Mouse (Mus musculus) CH12.LX (cell line): Measurements from ENCODE around the gene Fam72a. TPM values are rescaled to one million over a fixed set of nuclear protein-coding genes. Genes with fewer than 3 reads are reported as not detected.

Source experiments
- DNase-seq: peaks from one replicate; pipeline ENCODE4 v3.0.0-alpha.2; 2013; ENCODE audit errors: extremely low read depth
- H3K27ac ChIP-seq: 2 replicates; pipeline ENCODE4 v1.5.1; 2012; ENCODE audit warnings: low read depth, mild to moderate bottlenecking, control low read depth, moderate library complexity; ENCODE audit not compliant: insufficient read depth
- H3K27me3 ChIP-seq: replicated peaks from 2 replicates; pipeline ENCODE3; 2012; ENCODE audit warnings: inconsistent platforms
- H3K36me3 ChIP-seq, 2 experiments: replicated peaks in 1 of 2; 2 replicates each; pipeline versions ENCODE3 to v1.6.1; 2012; ENCODE audit warnings: inconsistent platforms in 1 of 2, low read length in 1 of 2, mild to moderate bottlenecking in 1 of 2, mixed read lengths in 1 of 2, moderate library complexity in 1 of 2; ENCODE audit not compliant: control insufficient read depth in 1 of 2, insufficient read depth in 1 of 2
- H3K4me1 ChIP-seq, 2 experiments: 2 replicates each; pipeline ENCODE4 v1.6.1; 2012; ENCODE audit warnings: inconsistent platforms in 1 of 2, moderate library complexity in 1 of 2; ENCODE audit not compliant: insufficient read depth in 2 of 2, control insufficient read depth in 1 of 2
- H3K4me2 ChIP-seq: 2 replicates; pipeline ENCODE4 v1.6.1; 2012; ENCODE audit warnings: low read depth, mild to moderate bottlenecking, control low read depth; ENCODE audit not compliant: poor library complexity, insufficient read depth, severe bottlenecking
- H3K4me3 ChIP-seq, 3 experiments: fragments of 150-350 bp in 1 of 3; sonication (generic) in 1 of 3; replicated peaks in 1 of 3; 2 replicates each; pipeline versions ENCODE3 to v1.5.1; 2011 to 2012; ENCODE audit warnings: low read depth in 2 of 3, low read length in 2 of 3, mild to moderate bottlenecking in 2 of 3, moderate library complexity in 2 of 3, control low read depth in 1 of 3, improper control_type of control experiment in 1 of 3, inconsistent platforms in 1 of 3, mixed read lengths in 1 of 3; ENCODE audit not compliant: poor library complexity in 1 of 3
- H3K79me2 ChIP-seq: replicated peaks from 2 replicates; pipeline ENCODE4 v1.6.1; 2012; ENCODE audit warnings: mild to moderate bottlenecking, moderate library complexity; ENCODE audit not compliant: control insufficient read depth, poor library complexity, insufficient read depth, severe bottlenecking; ENCODE audit errors: extremely low read depth
- H3K9ac ChIP-seq: 2 replicates; pipeline ENCODE4 v1.6.1; 2012; ENCODE audit warnings: low read depth, mild to moderate bottlenecking, control low read depth, moderate library complexity; ENCODE audit not compliant: insufficient read depth
- H3K9me3 ChIP-seq: replicated peaks from 2 replicates; pipeline ENCODE3; 2012; ENCODE audit warnings: low read length, inconsistent platforms, mixed read lengths
- CHD1 ChIP-seq: IDR thresholded peaks from 2 replicates; pipeline ENCODE4 v1.6.1; 2012; ENCODE audit warnings: low read depth, low read length, improper control_type of control experiment, inconsistent platforms
- CHD2 ChIP-seq: IDR thresholded peaks from 2 replicates; pipeline ENCODE4 v1.6.1; 2011; ENCODE audit warnings: low read length, improper control_type of control experiment
- EP300 ChIP-seq: IDR thresholded peaks from 2 replicates; pipeline ENCODE4 v1.6.1; 2011; ENCODE audit warnings: low read length, improper control_type of control experiment
- ETS1 ChIP-seq: conservative IDR thresholded peaks from 2 replicates; pipeline ENCODE4 v1.6.1; 2012; ENCODE audit warnings: low read depth, mild to moderate bottlenecking, inconsistent platforms, low read length, improper control_type of control experiment, moderate library complexity
- JUN ChIP-seq: IDR thresholded peaks from 2 replicates; pipeline ENCODE4 v1.6.1; 2011; ENCODE audit warnings: low read depth, mild to moderate bottlenecking, low read length, improper control_type of control experiment, moderate library complexity; ENCODE audit not compliant: insufficient read depth
- JUND ChIP-seq: conservative IDR thresholded peaks from 2 replicates; pipeline ENCODE4 v1.6.1; 2011; ENCODE audit warnings: low read depth, low read length, improper control_type of control experiment
- POLR2AphosphoS2 ChIP-seq: IDR thresholded peaks from 2 replicates; pipeline ENCODE4 v1.6.1; 2011; ENCODE audit warnings: low read depth, low read length, improper control_type of control experiment
- RAD21 ChIP-seq: IDR thresholded peaks from 2 replicates; pipeline ENCODE4 v1.6.1; 2011; ENCODE audit warnings: low read depth, mild to moderate bottlenecking, low read length, improper control_type of control experiment, moderate library complexity
- SIN3A ChIP-seq: IDR thresholded peaks from 2 replicates; pipeline ENCODE4 v1.6.1; 2012; ENCODE audit warnings: low read length, improper control_type of control experiment, inconsistent platforms
- TBP ChIP-seq: conservative IDR thresholded peaks from 2 replicates; pipeline ENCODE4 v1.6.1; 2011; ENCODE audit warnings: low read depth, low read length, improper control_type of control experiment
- USF1 ChIP-seq: IDR thresholded peaks from 2 replicates; pipeline ENCODE4 v1.6.1; 2014; ENCODE audit warnings: low read depth, mild to moderate bottlenecking, inconsistent platforms, low read length, improper control_type of control experiment
- USF2 ChIP-seq: conservative IDR thresholded peaks from 2 replicates; pipeline ENCODE4 v1.6.1; 2011; ENCODE audit warnings: low read depth, low read length, improper control_type of control experiment
- ZMIZ1 ChIP-seq: IDR thresholded peaks from 2 replicates; pipeline ENCODE4 v1.6.1; 2012; ENCODE audit warnings: low read depth, mild to moderate bottlenecking, inconsistent platforms, low read length, improper control_type of control experiment
- dilution Hi-C: fragments of 300-500 bp; cut with MboI; formaldehyde crosslinking; loops from 2 replicates; pipeline ENCODE4 v1.14.3; 2020; ENCODE audit warnings: low sequenced_read_pairs; ENCODE audit not compliant: extremely low pct_unique_long_range_greater_than_20kb, extremely low pct_ligation_motif_present
- in situ Hi-C: fragments of 300-500 bp; cut with MboI; formaldehyde crosslinking; loops from 3 replicates; pipeline ENCODE4 v1.14.3; 2019; ENCODE audit warnings: low sequenced_read_pairs, low pct_ligation_motif_present, low pct_unique_long_range_greater_than_20kb, mixed read lengths
- polyA plus RNA-seq: library from polyadenylated mRNA; unstranded; fragments of >175 nt; gene quantifications from 2 replicates; pipeline ENCODE4 v1.2.1, GENCODE M21; 2012; ENCODE audit warnings: low read depth; ENCODE audit not compliant: insufficient read length
- total RNA-seq, 2 experiments: library from RNA; depleted of rRNA; stranded (reverse); fragments of 300-350 nt in 1 of 2; fragments of >200 nt in 1 of 2; gene quantifications; 2 replicates each; pipeline ENCODE4 v1.2.3; 2012 to 2014

The Fam72a gene
- total and polyA plus RNA-seq, 3 experiments: 10.5 to 22.4 (median 19.1) TPM

DNA sequence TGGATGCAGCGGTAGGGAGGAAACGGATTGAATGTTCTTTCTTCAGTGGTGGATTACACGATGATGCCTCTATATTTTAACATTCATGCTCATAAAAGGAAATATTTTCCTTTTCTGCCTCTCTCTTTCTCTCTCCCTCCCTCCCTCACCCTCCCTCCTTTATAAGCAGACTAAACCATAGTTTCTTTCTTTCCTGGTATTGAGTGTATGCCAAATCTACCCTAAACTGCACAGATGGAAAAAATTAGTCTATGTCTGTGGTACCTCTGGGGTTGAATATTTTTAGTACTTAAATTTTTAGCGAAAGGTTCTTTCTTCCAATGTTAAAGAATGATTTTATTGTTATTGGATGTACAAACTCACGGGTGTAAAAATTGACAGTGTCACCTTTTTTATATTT lies 14.2 kb downstream of the Fam72a start:
- DNase-seq: no peak
- Histone ChIP-seq H3K4me2 (no peak overlapping the region), H3K4me3 (no peak overlapping the region), H3K27ac (no peak overlapping the region), H3K4me1 (peaks cover 0 to 19% of the 10 kb centered on the region in 2 experiments; a peak in 2 of 4 replicates), H3K36me3 (peaks cover 9 to 52% of the 10 kb centered on the region in 2 experiments), H3K79me2 (no peaks in the 10 kb centered on the region), H3K9ac (no peak overlapping the region), H3K9me3 (no peaks in the 10 kb centered on the region), H3K27me3 (no peaks in the 10 kb centered on the region)
- dilution Hi-C loops (no loop called here), in situ Hi-C loops (no loop called here)
- TF ChIP-seq JUND: peak; percentile 77
- no peak for TF ChIP-seq SIN3A
- 0 out of 2 replicates have a peak, but pooled peaks have one; percentile 13 for TF ChIP-seq JUN

DNA sequence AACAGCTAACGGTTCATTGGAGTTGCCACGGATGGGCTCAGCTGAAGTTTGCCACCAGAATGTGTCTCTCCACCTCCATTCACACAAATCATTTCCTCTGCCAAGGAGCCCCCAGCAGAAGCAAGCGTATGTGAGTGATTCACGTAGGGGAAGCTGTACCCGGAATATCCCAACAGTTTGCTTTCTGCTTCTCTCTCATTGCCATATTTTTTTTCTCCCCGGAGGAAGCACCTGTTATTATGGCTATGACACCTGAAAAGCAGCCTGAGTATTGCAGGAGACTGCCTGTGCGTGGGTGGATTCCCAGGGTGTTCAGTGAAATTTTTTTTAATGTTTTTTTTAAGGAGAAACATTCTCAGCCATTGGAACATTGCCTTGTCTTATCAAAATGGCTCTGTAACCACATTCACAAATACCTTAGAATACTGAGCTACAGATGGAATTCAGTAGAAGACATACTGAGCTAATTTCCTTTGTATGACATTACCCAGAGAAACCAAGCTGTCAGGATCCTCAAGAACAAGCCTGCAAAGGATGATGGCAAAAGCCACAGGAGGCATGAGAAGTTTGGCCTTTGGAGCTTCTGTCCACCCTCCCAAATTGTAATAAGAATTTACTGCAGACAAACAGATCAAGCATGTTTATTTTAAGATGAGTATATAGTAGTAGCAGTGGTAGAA lies 16.3 kb downstream of the Fam72a start:
- peaks cover 0 to 19% of the 10 kb centered on the region in 2 experiments; a peak in 2 of 4 replicates for H3K4me1 ChIP-seq
- no peak overlapping the region for H3K4me2 ChIP-seq
- dilution Hi-C loops: no loop called here
- no peak for DNase-seq
- H3K4me3 ChIP-seq: no peak overlapping the region
- no peaks in the 10 kb centered on the region for H3K79me2 ChIP-seq
- H3K36me3 ChIP-seq: peaks cover 6 to 33% of the 10 kb centered on the region in 2 experiments
- TF ChIP-seq USF2: no peak
- TF ChIP-seq POLR2AphosphoS2: no peak
- no peak for TF ChIP-seq CHD2
- no peak for TF ChIP-seq USF1
- no peak for TF ChIP-seq CHD1
- no peak for TF ChIP-seq ETS1
- TF ChIP-seq SIN3A: no peak
- no peak for TF ChIP-seq RAD21
- TF ChIP-seq TBP: no peak
- no peak for TF ChIP-seq ZMIZ1
- TF ChIP-seq EP300: no peak
- no peak overlapping the region for H3K9ac ChIP-seq
- in situ Hi-C loops: no loop called here
- H3K27me3 ChIP-seq: no peaks in the 10 kb centered on the region
- H3K27ac ChIP-seq: no peak overlapping the region
- H3K9me3 ChIP-seq: no peaks in the 10 kb centered on the region
